34 mouse cellular contexts compared by ENCODE assay signal in genomic region chr1:159796021-159796420, GRCm38 (mm10).
"Had no signal": no experiment of that assay in that cellular context is flagged by ENCODE, and none has a peak within 500 bp of the region (broad histone marks: within the 10 kb centered on the region; RNA-seq: fewer than 3 reads in every experiment).

No protein-coding gene starts in this region.

- H3K36me3 ChIP-seq: heart, embryonic 12.5 days; heart, embryonic 13.5 days; heart, embryonic 15.5 days; hindbrain, embryonic 10.5 days; hindbrain, embryonic 12.5 days; hindbrain, embryonic 13.5 days; hindbrain, embryonic 15.5 days; intestine, embryonic 15.5 days had no signal

- H3K4me1 ChIP-seq: heart, embryonic 12.5 days; heart, embryonic 13.5 days; heart, embryonic 15.5 days; hindbrain, embryonic 10.5 days; hindbrain, embryonic 12.5 days; hindbrain, embryonic 13.5 days; hindbrain, embryonic 15.5 days; intestine, embryonic 15.5 days had no signal

- H3K4me2 ChIP-seq: heart, embryonic 11.5 days; heart, embryonic 12.5 days; heart, embryonic 13.5 days; heart, embryonic 15.5 days; hindbrain, embryonic 12.5 days; hindbrain, embryonic 13.5 days; hindbrain, embryonic 14.5 days; hindbrain, embryonic 15.5 days; intestine, embryonic 15.5 days had no signal

- H3K9me3 ChIP-seq: heart, embryonic 12.5 days; heart, embryonic 13.5 days; heart, embryonic 15.5 days; hindbrain, embryonic 10.5 days; hindbrain, embryonic 12.5 days; hindbrain, embryonic 13.5 days; hindbrain, embryonic 15.5 days; intestine, embryonic 15.5 days had no signal

- DNase-seq: heart, postnatal 10 days; heart, postnatal 14 days; heart, postnatal 36 days; heart, postnatal 4 days; kidney, adult 11 months; kidney, adult 18-20 months; kidney, adult 2 months; kidney, adult 8-10 months; kidney, adult 9 months; kidney, postnatal 10 days; kidney, postnatal 14 days; kidney, postnatal 25 days; kidney, postnatal 36 days; kidney, postnatal 4 days; layer of hippocampus, adult 9-11 months; layer of hippocampus, postnatal 36 days had no signal

- H3K27me3 ChIP-seq: heart, embryonic 12.5 days; heart, embryonic 13.5 days; heart, embryonic 15.5 days; hindbrain, embryonic 12.5 days; hindbrain, embryonic 13.5 days; hindbrain, embryonic 15.5 days; intestine, embryonic 15.5 days had no signal

- H3K27ac ChIP-seq: heart, embryonic 13.5 days; heart, embryonic 15.5 days; hindbrain, embryonic 10.5 days; hindbrain, embryonic 12.5 days; hindbrain, embryonic 13.5 days; hindbrain, embryonic 14.5 days; hindbrain, embryonic 15.5 days; hindbrain, postnatal 0 days; intestine, embryonic 15.5 days; kidney, postnatal 0 days; layer of hippocampus, adult 2 months; left cerebral cortex, adult 2 months had no signal

- ATAC-seq: hindbrain, embryonic 16.5 days; hindbrain, postnatal 0 days; inflammation-experienced regulatory T-cells, adult 6 months; intestine, embryonic 15.5 days; intestine, embryonic 16.5 days; intestine, postnatal 0 days had no signal

- H3K4me3 ChIP-seq: heart, embryonic 12.5 days; heart, embryonic 13.5 days; heart, embryonic 15.5 days; hindbrain, embryonic 10.5 days; hindbrain, embryonic 12.5 days; hindbrain, embryonic 13.5 days; hindbrain, embryonic 15.5 days; intestine, embryonic 15.5 days; layer of hippocampus, adult 2 months; left cerebral cortex, adult 2 months had no signal

- H3K9ac ChIP-seq: heart, embryonic 12.5 days; heart, embryonic 13.5 days; heart, embryonic 15.5 days; hindbrain, embryonic 12.5 days; hindbrain, embryonic 13.5 days; hindbrain, embryonic 14.5 days; hindbrain, embryonic 15.5 days; intestine, embryonic 15.5 days had no signal
